Mouse (Mus musculus) megakaryocyte, embryonic 14.5 days (primary cell): ENCODE results near the gene Mapk7. TPM values are rescaled to one million over a fixed set of nuclear protein-coding genes. Genes with fewer than 3 reads are reported as not detected.

Experiments
- H3K27me3 ChIP-seq: replicated peaks from 2 replicates; pipeline ENCODE3; 2012; ENCODE audit warnings: inconsistent platforms
- H3K36me3 ChIP-seq: replicated peaks from 2 replicates; pipeline ENCODE3; 2012; ENCODE audit warnings: low read length, inconsistent platforms, mixed read lengths
- H3K4me1 ChIP-seq: 2 replicates; pipeline ENCODE4 v1.6.1; 2012; ENCODE audit warnings: inconsistent platforms
- H3K4me3 ChIP-seq: replicated peaks from 2 replicates; pipeline ENCODE3; 2012; ENCODE audit warnings: moderate library complexity, mild to moderate bottlenecking, inconsistent platforms
- H3K9me3 ChIP-seq: 2 replicates; pipeline ENCODE4 v1.6.1; 2012; ENCODE audit warnings: inconsistent platforms
- FLI1 ChIP-seq: IDR thresholded peaks from 2 replicates; pipeline ENCODE4 v1.6.1; 2012; ENCODE audit warnings: low read length, inconsistent platforms, mixed read lengths
- GATA1 ChIP-seq: IDR thresholded peaks from 3 replicates; pipeline ENCODE4 v1.6.1; 2012; ENCODE audit warnings: mixed read lengths, low read length, inconsistent platforms, borderline replicate concordance
- polyA plus RNA-seq: library from polyadenylated mRNA; stranded (reverse); fragments of >175 nt; gene quantifications from 2 replicates; pipeline ENCODE4 v1.2.3, GENCODE M21; 2012; ENCODE audit warnings: low replicate concordance; ENCODE audit not compliant: insufficient read depth

The Mapk7 gene
- polyA plus RNA-seq, 1 experiment = 21.5 TPM

DNA sequence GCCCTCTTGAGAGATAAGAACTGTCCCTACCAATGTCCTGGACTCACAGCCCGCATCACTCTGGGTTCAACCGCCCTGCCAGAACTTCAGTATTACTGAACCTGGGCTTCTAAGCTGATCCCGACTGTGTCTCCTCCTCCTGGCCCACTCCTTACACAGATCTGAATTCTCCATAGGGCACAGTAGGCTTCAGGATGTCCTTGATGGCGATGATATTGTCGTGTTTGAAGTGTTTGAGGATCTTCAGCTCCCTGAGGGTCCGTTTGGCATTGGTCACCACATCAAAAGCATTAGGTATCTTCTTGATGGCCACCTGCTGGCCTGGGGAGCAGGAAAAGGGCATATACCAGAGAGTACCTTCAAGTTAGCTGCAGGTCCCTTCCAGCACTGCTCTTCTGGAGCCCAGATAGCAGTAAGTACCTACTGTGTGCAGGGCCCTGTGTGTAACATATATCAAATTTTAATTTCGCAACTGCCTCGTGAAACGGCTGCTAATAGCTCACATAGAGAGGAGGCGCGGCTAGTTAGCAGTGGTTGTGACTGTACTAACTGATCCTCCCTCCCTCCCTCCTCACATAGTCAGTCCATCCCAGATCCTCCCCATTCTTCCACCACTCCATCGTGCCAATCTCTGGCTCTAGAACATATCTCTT, 1.3 kb downstream of the Mapk7 start:
- Histone ChIP-seq H3K27me3 (peaks cover 41% of the 10 kb centered on the region), H3K9me3 (no peaks in the 10 kb centered on the region), H3K4me3 (peak overlapping the region; percentile 93), H3K4me1 (peaks cover 18% of the 10 kb centered on the region), H3K36me3 (peaks cover 50% of the 10 kb centered on the region)
- no peak for TF ChIP-seq FLI1

DNA sequence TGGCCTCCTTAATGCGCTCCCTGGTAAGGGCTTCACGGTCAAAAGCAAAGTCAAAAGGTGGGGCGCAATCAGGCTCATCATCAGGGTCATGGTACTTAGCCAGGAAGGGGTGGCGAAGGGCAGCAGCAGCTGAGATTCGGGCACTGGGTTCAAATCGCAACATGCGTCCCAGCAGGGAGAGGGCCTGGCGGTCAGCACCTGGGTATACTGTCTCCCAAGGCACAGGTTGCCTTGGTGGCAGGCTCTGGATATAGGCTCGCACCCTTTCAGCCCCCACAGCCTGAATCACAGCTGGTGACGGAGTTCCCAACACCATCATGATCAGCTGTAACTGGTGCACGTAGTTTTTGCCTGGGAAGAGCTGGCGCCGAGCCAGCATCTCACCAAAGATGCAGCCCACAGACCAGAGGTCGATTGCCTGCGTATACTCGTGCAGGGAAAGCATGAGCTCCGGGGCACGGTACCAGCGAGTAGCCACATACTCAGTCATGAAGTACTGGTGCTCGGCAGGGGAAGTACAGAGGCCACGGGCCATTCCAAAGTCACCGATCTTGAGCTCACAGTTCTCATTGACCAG, 3.2 kb downstream of the Mapk7 start:
- H3K36me3 ChIP-seq = peaks cover 54% of the 10 kb centered on the region
- peaks cover 18% of the 10 kb centered on the region for H3K4me1 ChIP-seq
- no peak for TF ChIP-seq GATA1
- TF ChIP-seq FLI1 = no peak
- no peaks in the 10 kb centered on the region for H3K9me3 ChIP-seq
- peaks cover 51% of the 10 kb centered on the region for H3K27me3 ChIP-seq
- no peak overlapping the region for H3K4me3 ChIP-seq

DNA sequence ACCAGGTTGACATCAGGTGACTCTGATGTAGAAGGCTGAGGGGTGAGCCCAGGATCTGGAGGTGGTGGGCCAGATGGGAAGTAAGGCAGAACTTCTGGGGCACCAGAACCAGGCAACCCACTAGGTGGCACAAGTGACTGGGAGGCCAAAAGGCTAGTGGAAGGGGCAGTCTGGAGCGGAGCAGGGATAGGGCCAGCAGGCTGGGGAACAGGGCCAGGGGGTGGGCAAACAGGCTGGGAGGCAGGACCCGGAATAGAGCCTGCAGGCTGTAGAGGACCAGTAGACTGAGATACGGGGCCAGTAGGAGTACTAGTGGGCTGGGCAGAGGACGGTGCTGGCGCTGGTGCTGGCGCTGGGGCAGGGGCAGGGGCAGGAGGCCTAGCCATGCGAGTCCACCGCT, 4.3 kb downstream of the Mapk7 start:
- peaks cover 54% of the 10 kb centered on the region for H3K36me3 ChIP-seq
- H3K4me3 ChIP-seq = no peak overlapping the region
- no peak for TF ChIP-seq FLI1
- no peak for TF ChIP-seq GATA1

DNA sequence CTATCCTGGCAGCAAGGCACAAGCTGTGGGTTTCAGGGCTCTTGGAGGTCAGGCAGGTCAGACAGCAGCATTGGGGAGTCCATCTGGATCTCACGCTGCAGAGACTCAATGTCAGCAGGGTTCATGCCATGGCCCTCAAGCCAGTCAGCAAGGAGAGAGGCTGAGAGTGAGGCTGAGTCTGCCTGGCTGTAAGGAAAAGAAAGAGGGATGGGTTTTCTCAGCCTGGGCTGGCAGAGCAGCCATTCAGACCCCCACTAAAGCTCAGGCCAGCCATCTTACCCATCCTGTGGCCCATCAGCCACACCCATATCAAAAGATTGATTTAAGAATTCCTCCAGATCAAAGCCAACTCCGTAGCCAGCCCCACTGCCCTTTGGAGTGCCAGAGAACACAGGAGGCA, 5.1 kb downstream of the Mapk7 start:
- Histone ChIP-seq H3K27me3 (peaks cover 64% of the 10 kb centered on the region), H3K4me3 (no peak overlapping the region), H3K4me1 (peaks cover 14% of the 10 kb centered on the region), H3K36me3 (peaks cover 54% of the 10 kb centered on the region), H3K9me3 (no peaks in the 10 kb centered on the region)
- no peak for TF ChIP-seq FLI1
- TF ChIP-seq GATA1 = no peak

More for the DNA sequence above, 4.3 kb downstream of the Mapk7 start:
- H3K27me3 ChIP-seq = peaks cover 59% of the 10 kb centered on the region
- peaks cover 18% of the 10 kb centered on the region for H3K4me1 ChIP-seq
- H3K9me3 ChIP-seq = no peaks in the 10 kb centered on the region

DNA sequence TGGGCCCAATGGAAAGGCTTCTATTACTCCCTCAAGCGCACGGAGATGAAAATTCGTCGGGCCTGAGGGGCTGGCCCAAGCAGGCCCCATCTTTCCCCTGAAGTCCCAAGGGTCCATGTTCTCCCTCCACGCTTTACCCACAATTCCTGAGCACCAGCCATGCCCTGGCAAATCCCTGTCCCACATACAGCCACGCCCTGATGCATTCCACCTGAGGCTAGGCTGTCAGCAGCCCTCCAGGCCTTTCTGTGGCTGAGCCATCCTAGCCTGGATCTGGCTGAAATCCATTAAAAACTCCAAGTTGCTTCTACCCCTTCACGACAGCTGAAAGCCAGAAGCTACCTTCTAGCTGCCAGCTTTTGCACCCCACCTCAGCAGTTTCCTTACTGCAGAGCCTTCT, 6.3 kb downstream of the Mapk7 start:
- H3K4me1 ChIP-seq = peaks cover 5% of the 10 kb centered on the region
- no peaks in the 10 kb centered on the region for H3K9me3 ChIP-seq
- H3K4me3 ChIP-seq = no peak overlapping the region
- H3K36me3 ChIP-seq = peaks cover 53% of the 10 kb centered on the region
- peaks cover 63% of the 10 kb centered on the region for H3K27me3 ChIP-seq
- TF ChIP-seq FLI1 = no peak
- TF ChIP-seq GATA1 = no peak

DNA sequence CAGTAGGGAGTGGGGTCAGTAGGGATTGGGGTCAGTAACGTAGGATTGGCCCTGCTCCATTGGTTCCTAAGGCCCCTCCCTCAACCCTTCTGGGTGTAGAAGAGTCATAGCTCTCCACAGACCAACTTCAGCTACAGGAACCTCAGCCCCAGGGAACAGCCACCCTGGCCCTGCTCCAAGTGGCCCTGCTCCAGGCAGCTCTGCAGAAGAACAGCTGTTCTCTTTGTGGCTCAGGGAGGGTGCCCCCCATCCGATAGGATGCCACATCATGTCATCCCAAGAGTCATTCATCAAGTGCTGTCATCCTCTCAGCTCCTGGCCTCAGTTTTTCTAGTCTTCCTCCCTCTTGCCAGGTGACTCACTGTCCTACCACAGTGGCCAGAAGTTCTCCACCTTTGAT, 6.8 kb downstream of the Mapk7 start:
- no peaks in the 10 kb centered on the region for H3K9me3 ChIP-seq
- no peak overlapping the region for H3K4me3 ChIP-seq
- H3K4me1 ChIP-seq = no peaks in the 10 kb centered on the region
- peaks cover 60% of the 10 kb centered on the region for H3K27me3 ChIP-seq
- peaks cover 48% of the 10 kb centered on the region for H3K36me3 ChIP-seq
- TF ChIP-seq FLI1 (no peak), GATA1 (no peak)

DNA sequence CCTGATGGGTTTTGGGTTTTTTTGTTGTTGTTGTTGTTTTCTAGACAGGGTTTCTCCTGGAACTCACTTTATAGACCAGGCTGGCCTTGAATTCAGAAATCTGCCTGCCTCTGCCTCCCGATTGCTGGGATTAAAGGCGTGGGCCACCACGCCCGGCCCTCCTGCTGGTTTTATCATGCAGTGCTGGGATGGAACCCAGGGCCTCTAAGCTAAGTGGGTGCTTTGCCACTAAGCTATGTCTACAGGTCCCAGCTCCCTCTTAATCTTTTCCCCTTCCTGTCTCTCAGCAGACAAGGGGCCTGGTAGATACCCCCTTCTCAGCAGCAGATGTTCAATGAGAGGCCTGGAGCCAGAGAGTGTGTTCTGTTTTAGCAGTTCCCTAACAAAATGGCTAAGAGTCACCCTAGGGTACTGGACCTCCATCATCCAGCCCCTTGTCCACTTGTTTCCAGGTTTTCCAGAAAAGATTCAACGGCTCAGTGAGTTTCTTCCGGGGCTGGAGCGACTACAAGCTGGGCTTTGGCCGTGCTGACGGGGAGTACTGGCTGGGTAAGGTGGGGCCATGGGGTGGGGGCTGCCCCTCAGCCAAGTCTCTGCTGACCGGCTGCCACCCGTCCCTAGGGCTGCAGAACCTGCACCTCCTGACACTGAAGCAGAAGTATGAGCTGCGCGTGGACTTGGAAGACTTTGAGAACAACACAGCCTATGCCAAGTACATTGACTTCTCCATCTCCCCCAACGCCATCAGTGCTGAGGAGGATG, 7.6 kb downstream of the Mapk7 start:
- TF ChIP-seq GATA1 = no peak
- no peak overlapping the region for H3K4me3 ChIP-seq
- peaks cover 41% of the 10 kb centered on the region for H3K36me3 ChIP-seq
- peaks cover 65% of the 10 kb centered on the region for H3K27me3 ChIP-seq
- H3K9me3 ChIP-seq = no peaks in the 10 kb centered on the region
- no peaks in the 10 kb centered on the region for H3K4me1 ChIP-seq

DNA sequence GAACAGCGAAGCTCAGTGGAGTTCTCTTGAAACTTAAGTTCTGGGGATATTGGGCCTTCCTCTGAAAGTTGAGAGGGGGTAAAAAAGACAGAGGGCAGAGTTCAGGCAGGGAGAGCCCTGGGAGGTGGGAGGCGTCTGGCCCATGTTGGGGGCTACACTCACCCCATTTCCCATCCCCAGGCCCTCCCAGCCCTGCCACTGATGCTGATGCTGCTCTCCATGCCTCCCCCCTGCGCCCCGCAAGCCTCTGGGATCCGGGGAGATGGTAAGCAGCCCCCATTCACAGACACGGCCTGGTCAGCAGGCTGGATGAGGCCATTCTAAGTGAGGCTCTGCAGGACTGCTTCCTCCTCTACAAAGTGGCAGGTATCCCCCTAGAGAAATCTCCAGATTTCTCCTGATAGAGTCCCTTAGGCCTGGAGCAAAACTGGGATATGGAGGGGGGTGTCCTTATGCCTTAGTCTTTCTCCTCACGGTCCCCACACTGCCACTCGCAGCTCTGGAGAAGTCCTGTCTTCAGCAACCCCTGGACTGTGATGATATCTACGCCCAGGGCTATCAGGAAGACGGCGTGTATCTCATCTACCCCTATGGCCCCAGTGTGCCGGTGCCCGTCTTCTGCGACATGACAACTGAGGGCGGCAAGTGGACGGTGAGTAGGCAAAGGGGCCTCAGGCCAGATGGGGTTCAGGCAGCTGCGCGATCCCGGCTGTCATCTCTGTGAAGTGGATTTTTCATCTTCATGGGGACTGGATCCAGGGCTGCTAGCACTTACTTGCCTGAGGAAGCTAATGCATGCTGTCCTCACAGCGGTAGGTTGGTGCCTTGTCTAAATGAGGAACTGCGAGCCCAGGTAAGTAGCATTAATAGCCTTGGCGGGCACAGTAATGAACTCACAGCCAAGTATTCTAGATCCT, 8.4 kb downstream of the Mapk7 start:
- Histone ChIP-seq H3K27me3 (peaks cover 65% of the 10 kb centered on the region), H3K4me3 (no peak overlapping the region), H3K9me3 (no peaks in the 10 kb centered on the region), H3K4me1 (no peaks in the 10 kb centered on the region), H3K36me3 (peaks cover 33% of the 10 kb centered on the region)
- no peak for TF ChIP-seq FLI1

DNA sequence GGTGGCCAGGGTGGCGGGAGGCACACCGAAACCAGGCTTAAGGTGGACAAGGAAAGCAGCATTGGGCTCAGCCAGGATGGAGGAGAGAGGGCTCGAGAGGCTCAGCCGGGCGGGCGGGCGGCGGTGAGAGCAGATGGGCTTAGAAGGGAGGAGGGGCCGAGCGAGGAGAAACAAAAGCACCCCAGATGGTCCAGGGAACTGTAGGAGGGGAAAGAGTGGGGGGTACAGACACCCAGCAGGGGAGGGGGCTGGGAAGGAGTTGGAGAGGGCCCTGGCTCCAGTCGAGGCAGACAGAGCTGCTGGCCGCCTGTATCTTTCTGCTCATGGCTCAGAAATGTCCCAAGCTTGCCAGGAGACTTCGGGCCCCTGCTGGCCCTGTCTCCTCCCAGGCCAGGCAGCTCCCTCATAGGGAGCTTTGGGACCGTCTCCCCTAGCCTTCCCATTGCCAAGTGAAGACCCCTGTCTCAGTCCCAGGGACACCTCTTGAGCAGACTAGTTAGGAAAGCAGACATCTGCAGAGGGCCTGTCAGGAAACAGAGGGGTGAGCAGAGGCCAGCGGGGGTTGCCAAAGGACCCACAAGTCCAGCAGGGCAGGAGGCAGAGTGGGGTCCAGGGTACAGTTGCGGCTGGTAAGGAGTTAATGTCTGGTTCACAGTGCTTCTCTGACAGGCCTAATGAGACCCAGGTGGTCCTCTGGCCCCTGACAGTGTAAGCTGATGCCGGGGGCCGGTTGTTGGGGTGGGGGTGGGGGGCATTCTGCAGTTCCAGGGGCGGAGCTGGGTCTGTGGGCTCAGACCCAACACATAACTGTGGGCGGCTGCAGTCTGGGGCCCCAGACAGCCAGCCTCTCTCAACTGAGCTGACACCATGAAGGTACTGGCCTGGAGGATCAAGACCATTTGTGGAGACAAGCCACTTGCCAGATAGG, 9.3 kb downstream of the Mapk7 start, which contains the start of gene Mfap4:
Mfap4 (plus strand) TSS at position 819 of the 928 bp plus-strand sequence.
- Histone ChIP-seq H3K4me1 (no peaks in the 10 kb centered on the region), H3K9me3 (no peaks in the 10 kb centered on the region), H3K4me3 (no peak within 1 kb of the TSS), H3K27me3 (peaks cover 67% of the 10 kb centered on the region), H3K36me3 (peaks cover 24% of the 10 kb centered on the region)
- TF ChIP-seq FLI1 (no peak), GATA1 (no peak)
